Mouse (Mus musculus) bone marrow macrophage, adult 2 months (primary cell): ENCODE measurements around the gene Pde3a. TPM values are rescaled to one million over a fixed set of nuclear protein-coding genes. Genes with fewer than 3 reads are reported as not detected.

Source experiments
- H3K27ac ChIP-seq: 2 replicates; pipeline ENCODE4 v1.5.1; 2012; ENCODE audit warnings: low read depth, low read length; ENCODE audit not compliant: insufficient read depth
- H3K4me1 ChIP-seq: 2 replicates; pipeline ENCODE4 v1.6.1; 2012; ENCODE audit warnings: low read length; ENCODE audit not compliant: control insufficient read depth, insufficient read depth
- H3K4me3 ChIP-seq: 2 replicates; pipeline ENCODE4 v1.5.1; 2012; ENCODE audit warnings: mild to moderate bottlenecking, low read length, moderate library complexity; ENCODE audit not compliant: insufficient read depth
- CTCF ChIP-seq: IDR thresholded peaks from 2 replicates; pipeline ENCODE4 v1.5.1; 2012; ENCODE audit warnings: low read depth, mild to moderate bottlenecking, low read length, moderate library complexity
- POLR2A ChIP-seq: IDR thresholded peaks from 2 replicates; pipeline ENCODE4 v1.6.1; 2012; ENCODE audit warnings: mild to moderate bottlenecking, low read depth, low read length, borderline replicate concordance
- polyA plus RNA-seq: library from polyadenylated mRNA; stranded (reverse); fragments of >200 nt; gene quantifications from 2 replicates; pipeline ENCODE4 v1.2.4, GENCODE M21; 2012; ENCODE audit not compliant: missing spikeins, insufficient read depth, insufficient read length

Gene Pde3a
- polyA plus RNA-seq, 1 experiment = 0.12 TPM

DNA sequence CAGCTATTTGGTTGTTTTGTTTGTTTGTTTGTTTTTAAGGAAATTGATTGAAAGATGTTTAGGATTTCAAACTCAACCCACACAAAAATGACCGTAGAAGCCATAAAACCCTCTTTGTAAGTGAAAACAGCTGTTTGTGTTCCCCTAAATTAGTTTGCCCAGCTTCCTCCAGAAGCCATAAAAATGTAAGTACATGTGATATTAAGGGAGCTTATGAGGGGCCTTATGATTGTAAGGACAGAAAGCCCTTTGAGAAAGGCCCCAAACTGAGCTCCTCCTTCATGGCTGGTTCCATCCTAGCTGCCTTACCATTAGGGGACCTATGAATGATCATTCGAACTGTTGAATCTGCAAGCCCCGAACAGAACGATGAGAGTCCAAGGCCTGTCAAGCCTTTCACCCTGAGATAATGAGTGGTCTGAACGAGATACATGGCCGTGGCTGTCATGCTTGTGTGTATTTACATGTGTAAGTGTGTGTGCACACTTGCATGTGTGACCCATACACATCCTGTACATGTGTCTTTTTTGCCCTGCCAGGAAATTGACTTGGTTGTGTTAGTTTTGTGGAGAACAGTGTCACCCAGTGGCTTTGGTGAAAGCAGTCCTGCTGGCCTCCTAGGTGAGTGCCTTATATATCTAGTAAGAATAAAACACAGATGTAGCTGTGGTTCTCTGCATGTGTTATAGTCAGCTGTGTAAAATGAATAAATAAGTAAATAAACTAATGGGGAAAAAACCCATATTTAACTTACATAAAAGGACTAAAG is 8.5 kb downstream of the Pde3a start:
- Histone ChIP-seq H3K27ac (no peak overlapping the region), H3K4me3 (no peak overlapping the region), H3K4me1 (no peaks in the 10 kb centered on the region)
- TF ChIP-seq POLR2A = no peak
- TF ChIP-seq CTCF = no peak

DNA sequence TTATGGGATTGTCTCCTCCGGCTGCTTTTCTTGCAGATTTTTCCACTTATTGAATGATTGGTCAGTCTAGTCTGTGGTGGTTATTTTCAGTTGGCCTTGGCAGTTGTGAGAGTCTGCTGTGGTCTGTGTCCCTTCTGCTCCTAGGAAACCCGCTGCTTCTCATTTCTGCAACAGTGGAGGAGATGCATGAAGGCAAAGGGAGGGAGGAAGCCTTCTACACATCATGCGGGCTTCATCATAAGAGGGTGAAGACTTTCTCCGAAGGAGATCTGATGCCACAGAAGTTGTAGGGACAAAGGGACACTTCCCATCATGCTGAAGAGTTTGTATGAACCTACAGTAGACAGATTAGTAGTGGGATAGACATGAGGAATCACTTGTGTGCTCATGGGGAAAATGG is 16.2 kb downstream of the Pde3a start:
- TF ChIP-seq CTCF (no peak), POLR2A (no peak)
- Histone ChIP-seq H3K4me3 (no peak overlapping the region), H3K4me1 (no peaks in the 10 kb centered on the region), H3K27ac (no peak overlapping the region)

DNA sequence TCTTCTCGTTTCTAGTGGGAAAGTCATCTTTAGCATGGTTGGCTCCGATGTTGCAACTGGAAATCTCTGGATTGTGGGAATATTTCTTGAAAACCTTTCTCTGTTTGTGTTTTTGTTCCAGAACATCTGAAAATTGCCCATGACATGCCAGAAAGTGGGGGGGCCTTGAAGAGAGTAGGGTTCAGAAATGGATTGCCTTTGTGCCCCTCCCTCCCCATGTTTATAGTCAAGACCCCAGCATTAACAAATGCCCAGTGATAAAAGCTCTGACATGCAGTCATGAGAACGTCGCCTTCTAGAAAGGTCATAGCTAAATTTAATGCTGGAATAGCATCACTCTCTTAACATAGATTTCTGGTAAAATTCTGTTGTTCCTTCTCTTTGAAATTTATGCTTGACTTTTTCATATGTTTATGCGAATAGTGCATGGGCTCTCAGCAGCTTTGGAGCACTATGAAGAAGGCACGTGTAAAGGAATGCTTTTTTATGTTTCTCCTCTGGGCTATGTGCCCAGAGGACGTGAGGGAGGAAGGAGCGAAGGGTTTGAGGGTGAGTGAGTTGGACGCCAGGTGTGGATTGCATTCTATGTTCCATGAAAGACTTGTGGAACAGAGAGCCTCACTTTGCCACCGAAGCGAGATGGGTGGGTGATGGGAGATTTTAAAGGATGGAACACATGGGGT is 19.0 kb downstream of the Pde3a start:
- Histone ChIP-seq H3K4me3 (no peak overlapping the region), H3K4me1 (no peaks in the 10 kb centered on the region), H3K27ac (no peak overlapping the region)
- no peak for TF ChIP-seq POLR2A
- no peak for TF ChIP-seq CTCF

DNA sequence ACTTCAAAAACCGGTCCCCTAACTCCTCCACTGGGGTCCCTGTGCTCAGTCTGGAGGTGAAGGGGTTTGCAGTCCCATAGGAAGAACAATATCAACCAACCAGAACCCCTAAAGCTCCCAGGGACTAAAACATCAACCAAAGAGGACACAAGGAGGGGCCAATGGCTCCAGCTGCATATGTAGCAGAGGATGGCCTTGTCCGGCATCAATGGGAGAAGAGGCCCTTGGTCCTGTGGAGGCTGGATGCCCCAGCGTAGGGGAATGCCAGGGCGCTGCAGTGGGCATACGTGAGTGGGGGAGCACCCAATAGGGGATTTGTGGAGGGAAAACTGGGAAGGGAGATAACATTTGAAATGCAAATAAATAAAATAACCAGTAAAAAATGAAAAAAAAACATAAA is 19.8 kb downstream of the Pde3a start:
- no peak overlapping the region for H3K4me3 ChIP-seq
- H3K27ac ChIP-seq = no peak overlapping the region
- TF ChIP-seq POLR2A (no peak), CTCF (no peak)
- no peaks in the 10 kb centered on the region for H3K4me1 ChIP-seq

DNA sequence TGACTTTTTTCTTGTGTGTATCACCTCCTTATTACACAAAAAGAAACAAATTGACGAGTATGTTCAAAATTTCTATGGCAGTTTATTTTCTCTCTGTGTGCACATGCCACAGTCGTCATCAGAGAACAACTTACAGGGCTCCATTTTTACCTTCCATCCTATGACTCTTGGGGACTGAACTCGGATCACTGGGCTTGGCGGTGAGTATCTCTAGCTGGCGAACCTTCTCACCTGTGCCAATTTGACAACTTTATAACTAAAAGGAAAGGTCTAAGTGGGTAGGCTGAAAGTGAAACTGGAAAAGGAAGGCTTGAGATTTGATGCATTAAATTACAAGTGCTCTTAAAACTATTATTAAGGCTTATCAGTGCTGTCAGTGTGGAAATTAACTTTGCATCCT is 22.1 kb downstream of the Pde3a start:
- no peak overlapping the region for H3K27ac ChIP-seq
- no peaks in the 10 kb centered on the region for H3K4me1 ChIP-seq
- no peak overlapping the region for H3K4me3 ChIP-seq
- no peak for TF ChIP-seq POLR2A
- no peak for TF ChIP-seq CTCF

DNA sequence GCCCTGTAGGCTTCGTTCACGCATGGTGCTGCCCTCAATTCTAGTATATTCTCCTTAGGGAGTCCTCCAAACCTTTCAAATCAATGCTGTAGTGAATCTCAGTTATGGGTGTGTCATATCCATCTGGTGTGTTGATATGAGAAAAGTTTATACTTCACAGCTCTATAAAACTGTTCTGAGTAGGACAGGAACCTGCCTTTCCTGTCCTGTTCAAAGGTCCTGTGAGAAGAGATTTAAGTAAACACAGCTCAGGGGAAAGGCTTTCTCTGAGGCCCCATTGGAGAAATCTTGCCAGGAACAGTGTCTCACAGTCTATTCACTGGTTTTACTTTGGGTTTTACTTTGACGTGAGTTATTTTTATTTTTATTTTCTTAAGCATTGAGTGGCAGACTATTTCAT is 22.5 kb downstream of the Pde3a start:
- Histone ChIP-seq H3K27ac (no peak overlapping the region), H3K4me1 (no peaks in the 10 kb centered on the region), H3K4me3 (no peak overlapping the region)
- TF ChIP-seq CTCF (no peak), POLR2A (no peak)

DNA sequence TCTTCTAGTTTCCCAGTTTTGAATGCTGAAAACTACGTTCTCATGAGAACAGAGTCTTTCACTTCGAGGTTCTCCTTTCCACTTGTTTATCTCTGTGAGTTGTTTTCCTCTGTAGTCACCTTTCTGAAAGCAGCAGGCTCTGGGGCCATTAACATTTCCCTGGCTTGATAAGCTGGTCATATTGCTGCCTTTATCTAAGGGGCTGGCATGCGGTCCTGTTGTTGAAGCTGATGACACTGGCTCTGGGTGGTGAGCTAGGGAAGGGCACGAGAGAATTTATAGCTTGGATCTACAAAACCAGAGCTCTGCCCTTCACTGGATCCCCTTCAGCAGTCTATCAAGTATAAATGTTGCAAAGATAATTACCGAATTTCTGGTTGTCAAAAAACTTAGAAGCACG is 24.6 kb downstream of the Pde3a start:
- Histone ChIP-seq H3K27ac (no peak overlapping the region), H3K4me3 (no peak overlapping the region), H3K4me1 (no peaks in the 10 kb centered on the region)
- TF ChIP-seq POLR2A (no peak), CTCF (no peak)

DNA sequence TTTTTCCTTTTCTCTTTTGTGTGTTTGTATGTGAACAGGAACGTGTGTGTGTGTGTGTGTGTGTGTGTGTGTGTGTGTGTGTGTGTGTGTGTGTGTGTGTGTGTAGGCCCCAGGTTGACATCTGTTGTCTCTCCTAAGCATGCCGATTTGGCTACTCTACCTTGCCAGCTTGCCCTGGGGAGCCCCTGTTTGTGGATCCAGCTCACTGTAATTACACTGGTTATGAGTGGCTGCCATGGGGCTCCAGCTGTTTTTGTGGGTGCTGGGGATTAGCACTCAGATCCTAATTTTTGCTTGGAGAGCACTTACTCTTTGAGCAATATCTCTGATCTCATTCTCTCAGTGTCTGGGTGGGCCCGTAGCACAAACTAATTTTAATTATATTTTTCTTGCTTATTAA is 32.6 kb downstream of the Pde3a start:
- TF ChIP-seq POLR2A (no peak), CTCF (no peak)
- Histone ChIP-seq H3K4me3 (no peak overlapping the region), H3K27ac (no peak overlapping the region), H3K4me1 (no peaks in the 10 kb centered on the region)

DNA sequence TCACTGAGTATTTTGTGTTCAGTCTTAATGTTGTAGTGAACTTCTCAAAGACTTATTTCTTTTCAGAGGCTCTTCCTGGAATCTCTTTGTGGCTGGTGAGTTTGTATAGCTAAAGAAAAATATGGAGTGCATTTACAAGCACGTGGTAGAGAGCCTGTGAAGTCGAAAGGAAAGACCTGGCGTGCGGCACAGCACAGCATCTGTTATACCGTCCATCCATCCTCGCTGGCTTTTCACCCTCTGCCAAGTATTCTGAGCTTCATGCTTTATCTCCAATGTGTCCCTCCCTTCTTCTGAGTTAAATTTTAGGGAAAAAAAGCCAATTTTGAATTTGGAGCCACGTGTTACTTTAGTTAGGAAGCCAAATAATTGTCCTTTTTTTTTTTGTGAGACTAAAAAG is 33.7 kb downstream of the Pde3a start:
- Histone ChIP-seq H3K27ac (no peak overlapping the region), H3K4me1 (no peaks in the 10 kb centered on the region), H3K4me3 (no peak overlapping the region)
- TF ChIP-seq CTCF (no peak), POLR2A (no peak)

DNA sequence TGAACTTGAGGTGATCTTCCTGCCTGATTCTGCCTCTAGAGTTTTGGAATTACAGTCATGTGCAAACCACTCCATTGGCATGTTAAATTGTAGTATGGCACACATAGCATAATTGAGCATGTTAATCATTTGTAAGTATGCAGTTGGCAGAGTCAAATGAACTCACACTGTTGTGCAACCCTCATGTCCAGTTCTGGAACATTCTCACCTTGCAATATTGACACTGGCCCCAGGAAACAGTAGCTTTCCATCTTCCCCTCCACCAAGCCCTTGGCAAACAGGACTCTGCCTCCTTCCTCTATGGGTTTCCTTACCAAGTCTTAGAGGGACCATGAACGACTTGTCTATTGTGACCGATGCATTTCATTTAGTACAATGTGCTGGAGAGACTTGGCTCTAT is 42.1 kb downstream of the Pde3a start:
- TF ChIP-seq CTCF (no peak), POLR2A (no peak)

DNA sequence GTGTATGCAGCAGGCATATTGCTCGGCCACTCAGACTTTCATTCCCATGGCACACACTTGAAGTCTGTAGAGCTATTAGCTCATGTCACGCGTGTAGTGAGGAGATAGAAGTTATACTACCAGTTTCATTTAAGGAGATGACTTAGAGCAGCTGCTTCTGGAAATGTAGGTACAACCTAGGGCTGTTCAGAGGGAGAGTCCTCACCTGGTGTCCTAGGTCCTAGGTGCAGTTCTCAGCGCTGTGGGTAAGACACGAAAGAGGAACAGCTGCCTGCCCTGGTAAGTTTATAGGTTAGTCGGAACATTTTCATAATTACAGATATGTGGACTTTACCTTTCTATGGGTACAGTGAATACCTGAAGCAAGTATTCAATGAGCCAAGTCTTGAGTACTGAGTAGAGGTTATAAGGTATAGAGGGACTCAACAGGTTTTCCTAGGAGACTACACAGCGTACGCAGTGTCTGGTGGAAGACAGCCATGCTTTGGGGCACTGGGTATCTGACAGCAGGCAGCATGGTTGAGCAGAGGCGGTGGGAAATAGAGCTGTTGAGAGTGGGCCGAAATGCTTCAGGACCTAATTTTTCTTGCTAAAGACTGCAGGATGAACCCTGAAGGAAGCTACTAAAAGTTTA is 43.9 kb downstream of the Pde3a start:
- no peak overlapping the region for H3K4me3 ChIP-seq
- no peak overlapping the region for H3K27ac ChIP-seq
- TF ChIP-seq CTCF = no peak
- no peak for TF ChIP-seq POLR2A
- no peaks in the 10 kb centered on the region for H3K4me1 ChIP-seq

More for the DNA sequence above, 42.1 kb downstream of the Pde3a start:
- no peak overlapping the region for H3K27ac ChIP-seq
- H3K4me1 ChIP-seq = no peaks in the 10 kb centered on the region
- H3K4me3 ChIP-seq = no peak overlapping the region
